Mouse (Mus musculus) frontal cortex, adult (tissue): ENCODE data around the gene Ubr2.

Experiments
- ATAC-seq: cut with Nextera tagmentation; 2 replicates; pipeline ENCODE4 v1.9.2; 2017; ENCODE audit warnings: mild to moderate bottlenecking, moderate library complexity, mixed read lengths; ENCODE audit not compliant: low TSS enrichment

Gene Ubr2

GRCm38 (mm10) chr17:47009898-47010721 is at the start of gene Ubr2:
Ubr2 (minus strand) TSS chr17:47010556.
- peak; percentile 98 for ATAC-seq

- ATAC-seq, result no peak
These were observed 49.5 kb upstream of the Ubr2 start for GRCm38 (mm10) chr17:47059836-47060360.

GRCm38 (mm10) chr17:47057966-47058365 is 47.6 kb upstream of the Ubr2 start:
- no peak for ATAC-seq

- no peak for ATAC-seq
These were observed 46.1 kb upstream of the Ubr2 start for GRCm38 (mm10) chr17:47056476-47056875.

- no peak for ATAC-seq
These were observed 44.8 kb upstream of the Ubr2 start for GRCm38 (mm10) chr17:47055121-47055520.

- ATAC-seq, result peak; percentile 62; the same call in 1 of the 2 replicates
These were observed 44.3 kb upstream of the Ubr2 start for GRCm38 (mm10) chr17:47054613-47055012.

- ATAC-seq, result no peak
These were observed 40.3 kb upstream of the Ubr2 start for GRCm38 (mm10) chr17:47050678-47051077.

- no peak for ATAC-seq
These were observed 32.5 kb upstream of the Ubr2 start for GRCm38 (mm10) chr17:47042866-47043265.

- ATAC-seq, result peak; percentile 94
These were observed 28.8 kb upstream of the Ubr2 start for GRCm38 (mm10) chr17:47038844-47039803.

GRCm38 (mm10) chr17:47034536-47034935 is 24.2 kb upstream of the Ubr2 start:
- ATAC-seq, result no peak

GRCm38 (mm10) chr17:47033643-47034042 is 23.3 kb upstream of the Ubr2 start:
- ATAC-seq, result no peak

GRCm38 (mm10) chr17:47024805-47025204 is 14.4 kb upstream of the Ubr2 start:
- no peak for ATAC-seq

GRCm38 (mm10) chr17:47023369-47023768 is 13.0 kb upstream of the Ubr2 start:
- ATAC-seq, result no peak

GRCm38 (mm10) chr17:47012896-47013295 is 2.5 kb upstream of the Ubr2 start:
- no peak for ATAC-seq

- ATAC-seq, result no peak
These were observed 1.3 kb upstream of the Ubr2 start for GRCm38 (mm10) chr17:47011661-47012043.

- ATAC-seq, result peak; percentile 63
These were observed 635 bp upstream of the Ubr2 start for GRCm38 (mm10) chr17:47010722-47011660.

GRCm38 (mm10) chr17:47009546-47009897 is 834 bp downstream of the Ubr2 start:
- peak; percentile 11; the same call in 1 of the 2 replicates for ATAC-seq

- ATAC-seq, result no peak
These were observed 1.3 kb downstream of the Ubr2 start for GRCm38 (mm10) chr17:47009016-47009415.

GRCm38 (mm10) chr17:47008506-47008905 is 1.9 kb downstream of the Ubr2 start:
- no peak for ATAC-seq

GRCm38 (mm10) chr17:47006741-47007140 is 3.6 kb downstream of the Ubr2 start:
- no peak for ATAC-seq

- no peak for ATAC-seq
These were observed 4.5 kb downstream of the Ubr2 start for GRCm38 (mm10) chr17:47005741-47006405.
